Mouse (Mus musculus): ENCODE data around the gene Fam189b. TPM values are rescaled to one million over a fixed set of nuclear protein-coding genes. Genes with fewer than 3 reads are reported as not detected.
A peak's percentile ranks its signal among the peaks of the same experiment; 100 is the strongest.
"Not testable (repeated sequence)": the region's sequence is repeated elsewhere in the genome, so short reads cannot be mapped to it uniquely, and the experiment has no call there.

Gene Fam189b
- 100 to 1,000 TPM; 158 to 168 TPM for polyA plus RNA-seq (2017; shearing (Covaris generic))

DNA sequence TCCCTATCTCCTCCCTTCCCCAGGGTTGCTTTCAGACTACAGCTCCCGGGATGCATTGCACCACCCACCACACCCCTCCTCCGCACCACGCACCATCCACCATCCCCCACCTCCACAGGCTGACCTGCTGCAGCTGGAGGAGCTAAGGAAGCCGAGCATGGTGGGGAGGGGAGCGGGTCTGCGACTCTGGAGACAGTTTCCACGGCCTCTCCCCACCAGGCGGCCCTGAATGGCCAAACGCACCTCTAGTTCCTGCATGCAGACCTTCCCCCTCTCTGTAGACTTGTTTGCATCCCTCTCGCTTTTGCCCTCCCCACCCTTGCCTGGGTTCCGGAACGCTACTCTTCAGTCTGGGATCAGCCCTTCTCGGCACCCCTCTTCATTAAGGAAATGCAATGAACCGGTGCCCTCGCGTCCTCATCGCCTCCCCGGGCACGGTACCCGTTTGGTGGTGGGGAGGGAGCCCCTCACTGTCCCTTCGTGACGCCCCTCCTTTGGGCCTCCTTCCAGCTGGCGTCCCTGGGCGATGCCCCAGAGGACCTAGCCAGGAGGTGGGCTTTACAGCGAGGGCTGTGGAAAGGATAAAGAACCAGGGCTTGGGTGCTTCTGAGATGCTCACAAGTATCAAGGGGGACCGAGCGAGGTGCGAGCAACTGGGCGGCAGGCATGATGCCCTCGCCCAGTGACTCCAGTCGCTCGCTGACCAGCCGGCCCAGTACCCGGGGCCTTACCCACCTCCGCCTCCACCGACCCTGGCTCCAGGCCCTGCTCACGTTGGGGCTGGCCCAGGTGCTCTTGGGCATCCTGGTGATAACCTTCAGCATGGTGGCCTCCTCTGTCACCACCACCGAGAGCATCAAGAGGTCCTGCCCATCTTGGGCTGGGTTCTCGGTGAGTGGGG, at the start of gene Fam189b:
TSS of gene Fam189b (plus strand) at position 86 of the 901 bp plus-strand sequence.
- peak; percentile 67 for ATAC-seq

DNA sequence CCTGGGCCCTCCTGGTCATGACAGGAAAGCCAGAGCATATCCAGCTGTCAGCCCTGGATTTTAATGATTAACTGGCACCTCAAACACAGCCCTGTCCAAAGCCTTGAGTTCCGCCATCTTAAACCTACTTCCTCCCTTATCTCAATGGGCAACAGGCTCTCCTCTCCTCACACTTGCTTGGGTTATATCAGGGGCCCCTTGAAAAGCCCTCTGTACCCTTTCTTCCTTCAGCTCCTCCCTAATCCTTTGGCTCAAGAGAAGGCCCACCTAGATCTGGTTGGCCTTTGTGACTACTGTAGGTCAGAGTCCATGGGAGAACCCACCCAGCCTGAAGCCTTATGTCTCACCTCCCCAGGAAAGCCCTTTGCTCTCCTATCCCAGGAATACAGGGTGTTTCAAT, 49.2 kb upstream of the Fam189b start:
- no peak for ATAC-seq

DNA sequence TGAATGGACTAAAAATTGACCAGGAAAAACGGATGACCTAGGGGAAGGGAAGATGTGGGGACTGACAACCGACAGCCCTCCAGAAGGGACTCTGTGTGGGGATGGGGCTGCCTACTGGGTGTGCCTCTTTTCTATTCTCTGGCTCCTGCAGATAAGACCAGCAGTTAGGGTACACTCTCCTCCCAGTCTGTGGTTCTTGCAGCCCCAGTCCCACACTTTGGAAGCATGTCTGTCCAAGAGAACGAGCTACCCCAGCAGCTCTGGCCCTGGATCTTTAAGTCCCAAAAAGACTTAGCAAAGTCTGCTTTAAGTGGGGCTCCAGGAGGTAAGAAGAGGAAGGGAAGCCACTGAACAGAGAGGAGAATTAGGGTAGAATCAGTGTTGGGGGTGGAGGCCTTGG, 47.0 kb upstream of the Fam189b start, which contains the start of gene Pklr:
TSS of gene Pklr (plus strand) at position 185 of the 400 bp plus-strand sequence.
- ATAC-seq: no peak

DNA sequence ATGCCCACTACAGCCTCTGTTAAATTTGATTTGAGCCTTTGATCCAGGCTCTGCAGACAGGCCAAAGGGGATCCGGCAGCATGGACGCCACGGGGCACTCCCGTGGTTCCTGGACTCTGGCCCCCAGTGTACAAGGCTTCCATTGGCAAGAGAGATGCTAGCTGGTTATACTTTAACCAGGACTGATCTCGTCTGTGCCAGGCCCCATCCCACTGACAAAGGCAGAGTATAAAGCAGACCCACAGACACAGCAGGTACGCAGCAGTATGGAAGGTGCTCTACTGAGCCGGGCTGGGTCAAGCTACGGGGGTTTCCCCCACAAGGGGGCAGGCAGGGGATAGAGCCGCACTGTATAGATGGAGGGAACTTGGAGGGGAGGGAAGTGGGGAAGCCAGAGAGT, 46.6 kb upstream of the Fam189b start:
- ATAC-seq: no peak

DNA sequence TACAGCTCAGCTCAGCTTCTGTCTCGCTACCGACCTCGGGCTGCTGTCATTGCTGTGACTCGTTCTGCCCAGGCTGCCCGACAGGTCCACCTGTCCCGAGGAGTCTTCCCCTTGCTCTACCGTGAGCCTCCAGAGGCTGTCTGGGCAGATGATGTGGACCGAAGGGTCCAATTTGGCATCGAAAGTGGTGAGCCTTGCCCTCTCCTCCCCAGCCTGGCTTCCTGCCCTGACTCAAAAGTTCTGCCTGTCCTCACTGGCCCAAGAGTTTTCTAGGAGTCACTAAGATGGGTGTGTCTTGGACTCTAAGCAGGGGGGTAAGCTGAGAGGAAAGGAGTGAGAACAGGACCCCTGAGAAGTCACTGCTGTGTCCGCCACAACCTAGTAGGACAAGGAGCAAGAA, 38.1 kb upstream of the Fam189b start:
- no peak for ATAC-seq

DNA sequence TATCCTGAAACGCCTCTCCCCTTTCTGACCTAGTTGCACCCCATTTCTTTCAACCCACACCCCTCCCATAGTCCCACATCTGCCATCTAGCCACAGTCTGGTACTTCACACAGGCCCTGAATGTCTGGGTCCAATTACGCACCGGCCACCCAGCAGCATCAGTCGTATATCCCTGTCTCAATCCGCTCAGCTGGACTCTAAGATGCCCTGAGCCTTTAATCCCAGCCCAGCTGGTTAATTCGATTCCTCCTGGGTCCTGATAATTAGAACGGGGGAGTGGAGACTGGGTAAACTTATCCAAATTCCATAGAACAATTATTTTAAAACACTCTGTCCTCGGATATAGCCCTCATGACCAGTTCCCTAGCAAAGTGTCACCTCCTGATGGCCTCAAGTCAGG, 37.4 kb upstream of the Fam189b start:
- ATAC-seq: no peak

DNA sequence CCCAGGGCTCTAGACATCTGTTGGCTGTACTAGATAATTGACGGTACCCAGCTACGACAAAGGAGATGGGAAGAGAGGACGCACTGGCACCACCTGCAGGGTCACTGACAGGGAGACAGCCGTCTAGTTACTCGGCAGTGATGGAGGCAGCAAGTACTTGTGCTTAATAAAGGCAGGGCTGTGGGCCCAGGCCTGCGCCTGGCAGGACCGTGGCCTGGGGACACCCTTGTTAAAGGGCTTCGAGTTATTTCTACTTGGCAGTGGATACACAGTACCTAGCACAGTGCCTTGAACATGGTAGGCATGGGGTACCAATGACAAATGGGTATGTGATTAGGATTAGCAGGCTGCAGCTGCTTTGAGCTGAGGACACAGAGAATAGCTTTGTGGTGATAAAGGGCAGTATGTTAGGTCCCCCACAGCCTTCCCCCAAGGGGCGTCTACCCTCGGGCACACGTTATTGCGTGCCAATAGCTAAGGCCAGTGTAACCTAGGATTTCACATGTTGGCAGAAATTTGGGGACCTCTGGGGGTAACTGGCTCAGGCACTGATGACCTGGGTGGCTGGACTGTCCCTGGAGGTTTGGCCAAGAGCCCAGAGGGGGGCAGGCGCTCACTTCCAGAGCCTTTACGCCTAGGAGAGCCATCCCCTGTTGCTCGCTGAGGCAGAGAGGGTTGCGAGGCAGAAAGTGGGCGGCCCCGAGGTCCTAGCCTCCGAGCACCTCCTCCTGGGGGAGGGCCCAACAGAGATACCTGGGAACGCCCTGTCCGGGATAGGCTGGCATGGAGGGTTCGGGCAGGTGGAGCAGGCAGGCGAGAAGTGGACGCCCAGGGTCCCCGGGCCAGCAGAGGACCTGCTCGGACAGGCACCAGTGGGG, 35.6 kb upstream of the Fam189b start:
- no peak for ATAC-seq

DNA sequence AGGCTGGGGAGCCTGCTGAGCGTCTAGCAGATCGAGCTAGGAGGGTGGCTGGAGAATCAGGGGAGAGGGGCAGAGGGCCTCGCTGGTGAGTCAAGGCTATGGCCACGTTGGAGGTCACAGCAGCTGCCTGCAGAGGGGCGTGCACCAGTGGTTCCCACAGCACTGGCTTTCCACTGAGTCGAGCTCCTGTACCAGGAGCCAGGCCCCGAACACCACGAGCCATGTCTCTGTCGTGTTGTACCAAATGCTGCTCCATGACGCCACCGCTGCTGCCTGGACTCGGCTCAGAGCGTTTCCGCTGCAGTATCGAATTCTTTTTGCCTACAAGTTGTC, 35.0 kb upstream of the Fam189b start:
- ATAC-seq: no peak

DNA sequence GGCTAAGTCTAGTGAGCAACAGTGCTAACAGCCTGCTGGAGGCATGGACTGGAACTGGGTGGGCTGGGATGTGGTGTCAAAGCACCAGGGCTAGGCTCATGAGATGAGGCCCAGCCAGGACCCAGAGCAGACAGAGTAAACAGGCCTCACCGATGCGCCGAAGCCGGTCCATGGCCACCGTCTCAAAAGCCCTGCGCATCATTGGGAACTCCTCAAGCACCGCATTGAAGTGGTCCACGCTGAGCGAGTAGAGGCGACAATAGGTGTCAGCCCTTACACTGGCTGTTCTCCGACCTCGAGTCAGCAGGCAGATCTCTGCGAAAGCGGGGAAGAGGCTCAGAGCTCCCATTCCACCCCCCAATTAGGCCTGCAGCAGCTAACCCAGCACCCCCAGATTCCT, 34.4 kb upstream of the Fam189b start:
- ATAC-seq: no peak

DNA sequence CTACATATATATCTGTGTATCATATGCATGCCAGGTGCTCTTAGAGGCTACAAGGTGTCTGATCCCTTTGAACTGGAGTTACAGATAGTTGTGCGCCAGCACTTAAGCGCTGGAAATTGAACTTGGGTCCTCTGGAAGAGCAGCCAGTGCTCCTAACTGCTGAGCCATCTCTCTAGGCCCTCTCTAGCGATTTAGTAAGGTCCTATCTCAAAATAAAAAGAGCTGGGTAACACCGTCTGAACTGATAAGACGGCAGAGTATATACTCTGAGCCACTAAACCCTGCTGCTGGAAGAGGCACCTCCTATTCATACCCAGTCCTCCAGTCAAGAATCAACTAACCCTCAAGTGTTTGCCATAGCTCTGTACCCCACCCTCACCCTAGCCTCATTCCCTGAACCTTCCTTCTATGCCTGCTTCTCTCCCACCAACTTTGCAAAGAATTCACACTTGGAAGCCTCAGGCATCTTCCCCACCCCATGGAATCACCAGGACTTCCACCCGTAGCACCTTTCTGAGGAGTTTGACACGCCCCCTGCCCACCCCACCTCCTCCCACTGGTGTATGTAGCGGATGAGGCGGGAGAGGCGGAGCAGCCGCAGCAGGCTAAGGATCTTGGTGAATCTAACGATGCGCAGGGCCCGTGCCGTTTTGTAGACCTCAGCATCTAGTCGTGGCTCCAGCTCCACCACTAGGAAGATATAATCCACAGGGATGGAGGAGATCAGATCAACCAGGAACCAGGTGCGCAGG, 30.7 kb upstream of the Fam189b start:
- no peak for ATAC-seq

DNA sequence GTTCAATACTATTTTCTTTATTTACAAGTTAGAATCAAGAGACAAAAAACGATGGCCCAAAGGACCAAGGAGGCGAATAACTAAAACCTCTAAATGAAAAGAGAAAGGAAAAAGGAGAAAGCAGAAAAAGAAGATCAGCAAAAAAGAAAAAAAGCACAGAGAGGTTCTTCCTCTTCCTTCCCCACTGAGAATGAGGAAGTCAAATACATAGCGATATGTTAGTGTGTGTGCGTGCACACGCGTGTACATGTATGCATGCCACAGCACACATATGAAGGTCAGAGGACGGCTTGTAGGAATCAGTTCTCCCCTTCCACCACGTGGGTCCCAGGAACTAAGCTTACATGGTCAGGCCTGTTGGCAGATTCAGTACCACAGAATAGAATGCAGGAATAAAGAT, 26.0 kb upstream of the Fam189b start:
- no peak for ATAC-seq

DNA sequence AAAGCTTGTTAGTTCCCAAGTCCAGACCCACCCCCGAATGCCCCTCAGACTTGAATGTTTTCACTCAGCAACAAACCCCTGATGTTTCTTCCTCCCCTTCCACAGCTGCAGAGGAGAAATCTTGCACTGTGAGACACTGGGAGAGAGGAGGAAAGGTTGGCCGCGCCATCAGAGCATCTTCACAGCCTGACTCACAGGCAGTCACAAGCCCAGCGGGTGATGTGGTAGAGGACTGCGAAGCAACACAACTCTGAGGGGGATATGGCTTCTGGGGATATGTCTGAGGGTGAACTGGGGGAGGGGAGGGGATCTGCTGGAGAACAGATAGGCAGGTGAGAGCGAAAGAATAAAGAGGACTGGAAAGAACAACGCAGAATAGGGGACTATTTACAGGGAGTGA, 24.3 kb upstream of the Fam189b start:
- no peak for ATAC-seq

DNA sequence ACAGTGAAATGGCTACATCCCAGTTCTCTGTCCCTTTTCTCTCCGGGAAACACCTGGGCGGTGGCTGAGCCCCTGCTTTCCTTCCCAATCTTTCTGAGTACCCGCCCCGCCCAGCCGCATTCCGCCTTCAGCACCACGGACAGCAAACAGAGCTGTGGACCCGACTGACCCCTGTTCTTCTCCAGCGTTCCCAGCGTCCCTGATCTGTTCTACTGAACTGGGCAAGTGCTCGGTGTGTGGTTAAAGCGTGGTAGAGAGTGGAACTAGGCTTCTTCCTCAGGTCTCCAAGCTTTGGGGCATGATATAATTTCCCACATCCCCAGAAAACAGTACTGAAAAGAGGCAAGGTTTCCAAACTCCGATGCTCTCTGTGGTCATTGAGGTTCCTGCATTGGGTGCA, 23.7 kb upstream of the Fam189b start:
- no peak for ATAC-seq

DNA sequence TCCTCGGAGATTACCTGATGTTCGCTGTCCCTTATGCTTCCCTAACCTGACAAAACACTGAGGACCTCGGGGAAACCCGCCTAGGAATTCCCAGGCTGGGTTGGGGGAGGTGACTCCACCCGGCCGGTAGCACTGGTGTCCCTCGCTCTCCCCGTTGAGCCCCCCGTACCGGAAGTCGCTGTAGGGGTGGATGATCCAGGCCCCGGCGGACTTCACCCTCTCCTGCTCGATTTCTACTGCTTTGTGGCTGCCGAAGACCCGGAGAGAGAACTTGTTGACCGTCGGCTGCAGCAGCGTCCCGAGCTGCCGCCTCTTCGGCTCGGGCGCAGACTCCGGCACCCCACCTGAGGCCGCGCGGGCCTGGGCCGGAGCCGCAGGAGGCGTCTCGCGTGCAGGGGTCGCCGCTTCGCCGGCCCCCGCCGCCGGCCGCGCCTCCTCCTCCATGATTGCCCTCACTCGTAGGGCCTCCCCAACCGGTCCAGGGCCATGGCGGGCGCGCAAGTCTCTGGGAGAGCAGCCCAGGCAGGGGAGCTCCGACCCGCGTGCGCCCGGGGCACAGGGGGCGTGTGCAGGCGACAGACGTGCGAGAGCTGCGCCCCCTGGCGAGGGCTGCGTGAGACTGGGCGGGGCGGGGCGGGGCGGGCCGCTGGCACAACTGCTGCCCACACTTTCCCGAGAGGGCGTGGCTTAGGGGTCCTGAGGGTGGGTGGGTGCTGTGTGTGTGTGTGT, 23.2 kb upstream of the Fam189b start, which contains the start of gene Hcn3:
TSS of gene Hcn3 (minus strand) at position 581 of the 729 bp plus-strand sequence.
- peak; percentile 35 for ATAC-seq

DNA sequence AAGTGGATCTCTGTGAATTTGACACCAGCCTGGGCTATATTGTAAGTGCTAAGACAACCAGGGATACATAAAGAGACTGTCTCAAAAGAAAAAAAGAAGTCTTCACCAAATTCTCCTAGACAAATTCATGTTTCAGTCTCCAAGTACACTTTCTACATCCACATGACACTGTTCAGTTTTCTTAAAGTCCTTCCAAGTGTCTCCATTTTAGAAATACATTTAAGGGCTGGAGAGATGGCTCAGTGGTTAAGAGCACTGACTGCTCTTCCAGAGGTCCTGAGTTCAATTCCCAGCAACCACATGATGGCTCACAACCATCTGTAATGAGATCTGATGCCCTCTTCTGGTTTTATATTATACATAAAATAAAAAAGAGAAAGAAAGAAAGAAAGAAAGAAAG, 21.7 kb upstream of the Fam189b start:
- not testable (repeated sequence) for ATAC-seq

DNA sequence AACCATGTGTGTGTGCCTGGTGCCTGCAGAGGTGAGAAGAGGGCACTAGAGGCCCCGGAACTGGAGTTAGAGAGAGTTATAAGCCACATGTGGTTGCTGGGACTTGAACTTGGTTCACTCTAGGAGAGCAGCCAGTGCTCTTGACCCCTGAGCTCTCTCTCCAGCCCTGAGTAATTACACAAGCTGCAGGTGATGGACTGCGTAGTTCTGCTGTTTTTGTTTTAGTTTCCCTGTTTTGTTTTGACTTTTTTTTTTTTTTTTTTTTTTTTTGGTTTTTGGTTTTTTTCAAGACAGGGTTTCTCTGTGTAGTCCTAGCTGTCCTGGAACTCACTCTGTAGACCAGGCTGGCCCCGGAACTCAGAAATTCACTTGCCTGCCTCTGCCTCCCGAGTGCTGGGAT, 21.2 kb upstream of the Fam189b start:
- ATAC-seq: no peak

DNA sequence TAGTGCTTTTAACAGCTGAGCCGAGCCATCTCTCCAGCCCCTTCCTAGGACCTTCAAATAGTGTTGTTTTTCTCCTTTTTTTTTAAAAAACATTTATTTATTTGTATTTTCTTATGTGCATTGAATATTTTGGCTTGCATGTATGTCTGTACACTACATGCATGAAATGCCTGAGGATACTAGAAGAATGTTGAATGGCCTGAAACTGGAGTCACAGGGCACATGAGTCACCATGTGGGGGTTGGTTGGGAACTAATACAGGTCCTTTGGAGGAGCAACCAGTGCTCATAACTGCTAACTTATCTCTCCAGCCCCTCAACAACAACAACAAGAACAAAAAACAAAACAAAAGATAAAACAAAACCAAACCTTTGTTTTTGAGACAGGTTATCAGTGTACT, 19.8 kb upstream of the Fam189b start:
- no peak for ATAC-seq

DNA sequence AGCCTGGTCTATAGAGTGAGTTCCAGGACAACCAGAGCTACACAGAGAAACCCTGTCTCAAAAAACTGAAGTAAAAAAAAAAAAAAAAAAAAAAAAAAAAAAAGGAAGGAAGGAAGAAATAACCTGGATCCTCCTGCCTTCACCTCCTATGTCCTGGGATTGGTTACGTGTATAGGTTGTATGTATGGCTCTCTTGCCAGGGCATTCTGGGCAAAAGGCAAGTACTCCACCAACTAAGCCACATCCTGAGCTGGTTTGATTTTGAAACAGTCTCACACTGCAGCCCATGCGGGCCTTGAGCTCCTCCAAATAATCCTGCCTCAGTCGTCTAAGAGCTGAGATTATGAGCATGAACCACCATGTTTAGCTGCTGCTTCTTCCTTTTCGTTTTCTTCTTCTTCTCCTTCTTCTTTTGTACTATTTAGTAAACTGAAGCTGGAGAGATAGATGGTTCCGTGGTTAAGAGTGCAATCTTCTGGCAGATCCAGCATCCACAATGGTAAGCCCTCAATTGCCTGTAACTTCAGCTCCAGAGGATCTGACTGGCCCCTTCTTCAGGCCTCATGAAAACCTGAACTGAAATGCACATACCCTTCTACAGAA, 19.2 kb upstream of the Fam189b start:
- no peak for ATAC-seq

DNA sequence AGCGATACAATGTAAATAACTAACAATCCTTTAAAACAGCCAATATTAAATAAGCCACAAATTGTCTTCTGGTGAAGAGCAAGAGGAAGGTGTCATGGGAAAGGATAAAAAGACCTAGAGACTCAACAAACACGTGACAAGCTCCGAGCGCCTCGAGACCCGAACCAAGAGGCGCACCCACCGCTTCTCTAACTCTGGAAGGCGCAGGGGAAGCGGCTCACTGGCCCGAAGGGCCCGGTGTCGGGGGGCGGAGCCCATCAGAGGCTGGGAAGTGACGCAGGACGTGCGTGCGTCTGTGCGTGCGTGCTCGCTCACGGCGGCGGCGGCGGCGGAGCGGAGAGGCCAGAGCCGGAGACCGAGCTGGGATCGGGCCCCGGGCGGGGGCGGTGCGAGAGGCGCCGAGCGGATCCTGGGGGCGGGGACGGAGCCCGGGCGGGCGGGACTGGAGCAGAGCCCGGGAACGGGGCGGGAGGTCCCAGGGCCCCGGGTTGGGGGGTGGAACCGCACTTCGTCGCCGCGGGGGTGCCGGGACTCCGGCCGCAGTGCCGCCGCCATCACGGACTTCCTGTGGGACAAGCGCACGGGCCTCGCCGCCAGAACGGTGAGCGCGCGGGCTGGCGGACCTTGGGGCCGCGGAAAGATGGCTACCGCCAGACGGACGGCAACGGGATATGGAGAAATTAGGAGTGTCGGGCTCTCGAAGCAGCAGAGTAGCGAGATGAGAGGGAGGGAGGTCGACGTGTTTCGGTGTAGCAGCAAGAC, 18.3 kb upstream of the Fam189b start, which contains the start of gene Clk2:
TSS of gene Clk2 (plus strand) at position 290 of the 762 bp plus-strand sequence.
- peak; percentile 95 for ATAC-seq

DNA sequence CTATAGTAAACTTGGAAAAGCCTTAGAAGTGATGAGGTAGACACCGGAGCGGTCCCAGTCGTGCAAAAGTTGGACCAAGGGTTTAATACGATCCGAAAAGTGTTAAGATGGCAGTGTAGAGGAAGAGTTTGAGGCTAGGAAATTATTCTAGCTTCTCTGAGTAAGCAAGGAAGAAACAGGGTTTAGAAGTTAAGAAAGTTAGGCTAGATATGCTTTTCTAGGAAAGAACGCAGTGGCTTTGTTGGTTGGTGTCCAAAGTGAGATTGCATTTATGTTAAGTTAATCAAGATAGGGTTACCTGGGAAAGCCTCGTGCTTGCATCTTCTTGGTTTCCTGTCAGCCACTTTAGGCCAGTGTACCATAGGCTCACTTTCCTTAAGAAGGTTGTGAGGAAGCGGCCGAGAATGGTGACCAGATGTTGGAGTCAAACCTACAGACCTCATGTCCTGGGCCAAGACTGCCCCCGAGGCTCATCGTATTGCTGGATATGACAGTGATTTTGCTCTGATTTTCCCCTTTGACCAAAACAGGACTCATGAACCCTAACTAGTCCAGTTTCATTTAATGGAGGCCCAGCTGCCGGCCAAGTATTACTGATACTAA, 17.6 kb upstream of the Fam189b start:
- ATAC-seq: no peak

Measured in activated CD4-positive, CD25-positive, alpha-beta regulatory T cell, adult 4 months (primary cell).